Comparison of ENCODE assay signal across 10 mouse cellular contexts in the genomic region with DNA sequence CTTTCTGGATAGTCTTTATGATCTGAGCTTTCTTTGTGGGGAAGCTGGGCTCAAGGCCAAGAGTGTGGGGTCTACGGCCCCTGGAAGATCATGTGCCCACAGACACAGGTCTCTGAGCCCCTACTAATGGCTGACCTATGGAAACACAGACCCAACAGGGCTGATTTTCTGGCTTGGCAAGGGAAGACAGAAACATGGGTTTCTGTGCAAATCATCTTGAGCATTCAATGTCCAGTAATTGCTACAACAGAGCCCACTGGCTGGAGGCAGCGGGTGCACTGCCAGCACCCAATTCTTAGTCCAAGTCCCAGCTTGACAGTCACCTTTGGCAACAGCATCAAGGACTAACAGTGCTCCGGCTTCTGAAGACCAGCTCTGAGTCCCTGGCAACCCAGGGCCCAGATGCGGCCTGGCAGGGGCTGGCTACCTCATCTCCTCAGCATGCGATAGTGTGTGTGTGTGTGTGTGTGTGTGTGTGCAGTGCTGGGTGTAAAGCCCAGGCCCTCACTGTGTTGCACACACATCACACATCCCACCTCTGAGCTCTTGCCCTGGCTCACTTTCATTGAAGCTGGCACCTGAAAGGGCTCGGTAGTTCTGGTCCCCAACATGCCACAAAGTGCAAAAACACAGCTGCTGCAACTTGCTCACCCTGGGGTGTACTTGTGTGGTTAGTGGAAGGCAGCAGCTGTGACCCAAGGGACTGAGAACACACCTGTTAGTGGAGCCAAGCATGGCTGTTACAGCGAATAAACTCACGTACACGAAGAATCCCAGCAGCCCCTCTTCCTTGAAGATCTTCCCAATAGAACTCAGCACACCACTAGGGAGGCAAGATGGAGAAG. TPM values are rescaled to one million over a fixed set of nuclear protein-coding genes. Genes with fewer than 3 reads are reported as not detected.
DNase-seq lines count a peak whose midpoint lies in the region; ATAC-seq and TF ChIP-seq lines count a peak whose summit lies in the region.
"Had no signal": no experiment of that assay in that cellular context is flagged by ENCODE, and none has a peak within 500 bp of the region (broad histone marks: within the 10 kb centered on the region; RNA-seq: fewer than 3 reads in every experiment).

No protein-coding gene starts in this region.

- peak; percentile 63 for DNase-seq in gastrocnemius, adult 2 months
- no peak for DNase-seq in gastrocnemius, postnatal 14 days
- peak; percentile 76 for DNase-seq in left cerebral cortex, postnatal 4 days
- no peak for DNase-seq in left cerebral cortex, postnatal 36 days (ENCODE audit: low spot score in 2 of 2)
- DNase-seq in kidney, postnatal 4 days: no peak
- DNase-seq: spleen, adult 18-20 months had no signal

- no peaks in the 10 kb centered on the region for H3K9me3 ChIP-seq in neural tube, embryonic 14.5 days (ENCODE audit: control insufficient read depth, low read length)
- H3K9me3 ChIP-seq: limb, embryonic 12.5 days had no signal

- no peak for TF ChIP-seq CTCF in gastrocnemius, adult 2 months (IDR thresholded peaks at IDR 0.05)
- TF ChIP-seq CTCF in cortical plate, adult 2 months (IDR thresholded peaks at IDR 0.05; ENCODE audit: extremely low read depth, insufficient read depth, low read length): no peak

- peaks cover 65% of the 10 kb centered on the region for H3K36me3 ChIP-seq in neural tube, embryonic 14.5 days (ENCODE audit: control insufficient read depth, insufficient read depth, low read length)

- peaks cover 7% of the 10 kb centered on the region for H3K4me1 ChIP-seq in cortical plate, adult 2 months (ENCODE audit: control insufficient read depth, insufficient read depth, low read length)
- H3K4me1 ChIP-seq in neural tube, embryonic 14.5 days (ENCODE audit: control insufficient read depth, insufficient read depth, low read length): peaks cover 15% of the 10 kb centered on the region; the same call in 1 of the 2 replicates

- no peaks in the 10 kb centered on the region for H3K27me3 ChIP-seq in neural tube, embryonic 14.5 days (ENCODE audit: control insufficient read depth, insufficient read depth, low read length)
- H3K27me3 ChIP-seq: limb, embryonic 12.5 days had no signal

- no peak overlapping the region for H3K9ac ChIP-seq in neural tube, embryonic 14.5 days (replicated peaks; ENCODE audit: low read depth, low read length)
- H3K9ac ChIP-seq: limb, embryonic 12.5 days had no signal

- no peak overlapping the region for H3K4me2 ChIP-seq in neural tube, embryonic 14.5 days (ENCODE audit: low read depth, low read length)
- H3K4me2 ChIP-seq: limb, embryonic 12.5 days had no signal

- H3K27ac ChIP-seq in gastrocnemius, adult 2 months: peak overlapping the region; percentile 88
- peak overlapping the region; percentile 45; the same call in 1 of the 2 replicates for H3K27ac ChIP-seq in cortical plate, adult 2 months (ENCODE audit: insufficient read depth, low read length)
- H3K27ac ChIP-seq in neural tube, embryonic 14.5 days (ENCODE audit: low read depth, low read length): peak overlapping the region; percentile 60

- TF ChIP-seq POLR2A in cortical plate, adult 2 months (IDR thresholded peaks at IDR 0.05; ENCODE audit: extremely low read depth, insufficient read depth, low read length): no peak

- intact Hi-C loops in gastrocnemius, adult 2 months (cut with DNase I): no loop called here
- intact Hi-C loops in gastrocnemius, postnatal 14 days (cut with DNase I; ENCODE audit: low total_unique reads): no loop called here
- intact Hi-C loops in left cerebral cortex, postnatal 4 days (cut with DNase I): no loop called here
- intact Hi-C loops in left cerebral cortex, postnatal 36 days (cut with DNase I): no loop called here

- H3K4me3 ChIP-seq in gastrocnemius, adult 2 months: no peak overlapping the region
- H3K4me3 ChIP-seq in cortical plate, adult 2 months (ENCODE audit: insufficient read depth, low read length): no peak overlapping the region
- H3K4me3 ChIP-seq in neural tube, embryonic 14.5 days (ENCODE audit: low read depth, low read length): no peak overlapping the region
- H3K4me3 ChIP-seq: limb, embryonic 12.5 days had no signal

- ATAC-seq in neural tube, embryonic 14.5 days (ENCODE audit: low read depth): peak; percentile 38; the same call in 1 of the 2 replicates
- no peak for ATAC-seq in erythroblast, adult 5-6 weeks (replicated peaks; ENCODE audit: low FRiP score, poor library complexity, severe bottlenecking)

- WGBS in neural tube, embryonic 14.5 days: 71% methylated on average over 9 of the region's 9 CpGs

RNA-seq across cellular contexts. Expression of gene Mtch1, which starts 9.5 kb away (rescaled TPM):
- total RNA-seq in gastrocnemius, adult 2 months (2021): 100 to 1,000 TPM in 1 of 2 experiments, 10 to 100 TPM in 1; 78.5 to 109 TPM
- total RNA-seq in gastrocnemius, postnatal 14 days (2021): 100 to 1,000 TPM; 141 to 160 TPM
- total RNA-seq in left cerebral cortex, postnatal 4 days (2021): 100 to 1,000 TPM; 489 to 514 TPM
- total RNA-seq in left cerebral cortex, postnatal 36 days (2021): 100 to 1,000 TPM; 492 to 581 TPM
- polyA plus RNA-seq in cortical plate, adult 2 months (2012; rRNA removed): 586 and 591 TPM in 2 replicates
- 517 and 551 TPM in 2 replicates for polyA plus RNA-seq in neural tube, embryonic 14.5 days (2014; fragmentation: Nextera tagmentation; extraction: Ambion mirVana)
- 19.2 and 28.0 TPM in 2 replicates for total RNA-seq in erythroblast, adult 5-6 weeks (2015; ENCODE audit: low replicate concordance)
- 19.1 and 31.1 TPM in 2 replicates for total RNA-seq in erythroblast, adult 5-6 weeks (2017; ENCODE audit: low replicate concordance)

RNA-seq across cellular contexts. Expression of gene Pi16, which starts 20.7 kb away (rescaled TPM):
- total RNA-seq in gastrocnemius, adult 2 months (2021): 10 to 100 TPM; 21.9 to 52.6 TPM
- total RNA-seq in gastrocnemius, postnatal 14 days (2021): 10 to 100 TPM; 25.4 to 37.9 TPM
- total RNA-seq in left cerebral cortex, postnatal 4 days (2021): 1 to 10 TPM; 1.4 to 2.0 TPM
- total RNA-seq in left cerebral cortex, postnatal 36 days (2021): 1 to 10 TPM; 1.1 to 1.3 TPM
- 0.36 and 0.67 TPM in 2 replicates for polyA plus RNA-seq in cortical plate, adult 2 months (2012; rRNA removed)
- polyA plus RNA-seq in neural tube, embryonic 14.5 days (2014; fragmentation: Nextera tagmentation; extraction: Ambion mirVana): 0.75 and 0.92 TPM in 2 replicates
- total RNA-seq in erythroblast, adult 5-6 weeks (2015; ENCODE audit: low replicate concordance): 4.0 and 5.6 TPM in 2 replicates
- total RNA-seq in erythroblast, adult 5-6 weeks (2017; ENCODE audit: low replicate concordance): 5.4 and 9.5 TPM in 2 replicates

RNA-seq across cellular contexts. Expression of gene Fgd2, which starts 22.5 kb away (rescaled TPM):
- total RNA-seq in gastrocnemius, adult 2 months (2021): 1 to 10 TPM in 1 of 2 experiments, under 1 TPM in 1; 0.74 to 1.1 TPM
- total RNA-seq in gastrocnemius, postnatal 14 days (2021): 1 to 10 TPM; 1.6 to 1.8 TPM
- 1 to 10 TPM; 4.5 to 6.4 TPM for total RNA-seq in left cerebral cortex, postnatal 4 days (2021)
- 1 to 10 TPM; 5.6 to 7.0 TPM for total RNA-seq in left cerebral cortex, postnatal 36 days (2021)
- 16.8 and 17.0 TPM in 2 replicates for polyA plus RNA-seq in cortical plate, adult 2 months (2012; rRNA removed)
- 3.7 and 3.8 TPM in 2 replicates for polyA plus RNA-seq in neural tube, embryonic 14.5 days (2014; fragmentation: Nextera tagmentation; extraction: Ambion mirVana)
- total RNA-seq in erythroblast, adult 5-6 weeks (2015; ENCODE audit: low replicate concordance): 3.3 TPM in 2 replicates
- 2.5 and 4.3 TPM in 2 replicates for total RNA-seq in erythroblast, adult 5-6 weeks (2017; ENCODE audit: low replicate concordance)

Comparison
In these comparisons a context has a peak if more than half of its experiments do, and no peak if none do; other contexts are left out.
1. DNase-seq: peak in gastrocnemius, adult 2 months (single experiment) and left cerebral cortex, postnatal 4 days (single experiment); none in gastrocnemius, postnatal 14 days (single experiment), left cerebral cortex, postnatal 36 days (0 of 2) and kidney, postnatal 4 days (0 of 2).
2. Peak in every context shown above with its lines, with median percentiles within 50 percentile points of each other: H3K27ac ChIP-seq.